Mouse (Mus musculus): Measurements from ENCODE around the gene Set. TPM values are rescaled to one million over a fixed set of nuclear protein-coding genes. Genes with fewer than 3 reads are reported as not detected.

Gene Set
- total RNA-seq, 4 experiments from 2014 or later = 179 to 198 (median 186) TPM

GRCm38 (mm10) chr2:30087310-30087709 is 30.1 kb downstream of the Set start:
- no peak for DNase-seq (ENCODE audit: low spot score in 2 of 2)

- DNase-seq (ENCODE audit: low spot score in 2 of 2) = no peak
Measured at GRCm38 (mm10) chr2:30091521-30091920, 34.3 kb downstream of the Set start.

- DNase-seq (ENCODE audit: low spot score in 2 of 2) = no peak
Measured at GRCm38 (mm10) chr2:30092280-30092918, 35.2 kb downstream of the Set start.

- peak; percentile 90 to 91 for DNase-seq (ENCODE audit: low spot score in 2 of 2)
Measured at GRCm38 (mm10) chr2:30093471-30094207, 36.5 kb downstream of the Set start, which contains the start of gene Zdhhc12. TSS of gene Zdhhc12 (minus strand) at chr2:30093648.

- DNase-seq (ENCODE audit: low spot score in 2 of 2) = no peak
Measured at GRCm38 (mm10) chr2:30094208-30094588, 37.0 kb downstream of the Set start.

- no peak for DNase-seq (ENCODE audit: low spot score in 2 of 2)
Measured at GRCm38 (mm10) chr2:30095882-30096527, 38.8 kb downstream of the Set start.

- no peak for DNase-seq (ENCODE audit: low spot score in 2 of 2)
Measured at GRCm38 (mm10) chr2:30100214-30100613, 43.0 kb downstream of the Set start.

- no peak for DNase-seq (ENCODE audit: low spot score in 2 of 2)
Measured at GRCm38 (mm10) chr2:30106364-30106763, 49.2 kb downstream of the Set start.

GRCm38 (mm10) chr2:30107646-30108045 is 50.5 kb downstream of the Set start:
- no peak for DNase-seq (ENCODE audit: low spot score in 2 of 2)

GRCm38 (mm10) chr2:30108260-30108659 is 51.1 kb downstream of the Set start:
- DNase-seq (ENCODE audit: low spot score in 2 of 2) = no peak

- no peak for DNase-seq (ENCODE audit: low spot score in 2 of 2)
Measured at GRCm38 (mm10) chr2:30111500-30111899, 54.3 kb downstream of the Set start.

GRCm38 (mm10) chr2:30112564-30112963 is 55.4 kb downstream of the Set start:
- no peak for DNase-seq (ENCODE audit: low spot score in 2 of 2)

GRCm38 (mm10) chr2:30119641-30120051 is 62.5 kb downstream of the Set start:
- peak; percentile 81 to 84 for DNase-seq (ENCODE audit: low spot score in 2 of 2)

- DNase-seq (ENCODE audit: low spot score in 2 of 2) = no peak
Measured at GRCm38 (mm10) chr2:30120269-30120668, 63.1 kb downstream of the Set start.

Other genes starting within 250 kb of the Set start
- gene Urm1, start 237.3 kb upstream of the Set start, total RNA-seq (2022) = 10 to 100 TPM; 54.4 to 63.1 (median 58.9) TPM
- 10 to 100 TPM; 12.7 to 15.2 (median 13.8) TPM for gene Cercam, start 188.2 kb upstream of the Set start, total RNA-seq (2022)
- 100 to 1,000 TPM; 104 to 124 (median 114) TPM for gene Odf2, start 168.2 kb upstream of the Set start, total RNA-seq (2022)
- gene Gle1, start 122.0 kb upstream of the Set start, total RNA-seq (2022) = 10 to 100 TPM; 42.5 to 49.2 (median 44.9) TPM
- 100 to 1,000 TPM; 744 to 871 (median 808) TPM for gene Sptan1, start 91.8 kb upstream of the Set start, total RNA-seq (2022)
- 10 to 100 TPM; 36.9 to 45.0 (median 39.9) TPM for gene Wdr34, start 8.5 kb upstream of the Set start, total RNA-seq (2022)
- 1 to 10 TPM; 2.1 to 6.1 (median 3.5) TPM for gene Pkn3, start 20.3 kb downstream of the Set start, total RNA-seq (2022)
- gene Zdhhc12, start 36.3 kb downstream of the Set start, total RNA-seq (2022) = 10 to 100 TPM in 2 of 4 experiments, 1 to 10 TPM in 2; 7.3 to 14.0 (median 10.4) TPM
- gene Zer1, start 67.2 kb downstream of the Set start, total RNA-seq (2022) = 100 to 1,000 TPM; 173 to 203 (median 195) TPM
- 10 to 100 TPM; 49.6 to 61.9 (median 58.5) TPM for gene Tbc1d13, start 76.4 kb downstream of the Set start, total RNA-seq (2022)
- gene Endog, start 114.1 kb downstream of the Set start, total RNA-seq (2022) = 10 to 100 TPM; 18.7 to 28.3 (median 21.4) TPM
- gene Spout1, start 121.1 kb downstream of the Set start, total RNA-seq (2022) = 10 to 100 TPM; 32.9 to 40.2 (median 35.2) TPM
- 10 to 100 TPM; 15.6 to 19.9 (median 16.9) TPM for gene Kyat1, start 148.5 kb downstream of the Set start, total RNA-seq (2022)
- 10 to 100 TPM; 54.5 to 70.6 (median 60.3) TPM for gene Lrrc8a, start 180.3 kb downstream of the Set start, total RNA-seq (2022)
- 10 to 100 TPM in 2 of 4 experiments, 1 to 10 TPM in 2; 6.7 to 11.6 (median 9.9) TPM for gene Gm28035, start 183.2 kb downstream of the Set start, total RNA-seq (2022)
- 10 to 100 TPM; 19.3 to 33.3 (median 24.4) TPM for gene Phyhd1, start 208.8 kb downstream of the Set start, total RNA-seq (2022)
- gene Gm28038, start 223.7 kb downstream of the Set start, total RNA-seq (2022) = not detected
- 10 to 100 TPM; 20.4 to 24.6 (median 23.6) TPM for gene Dolk, start 229.0 kb downstream of the Set start, total RNA-seq (2022)
- gene Nup188, start 229.0 kb downstream of the Set start, total RNA-seq (2022) = 10 to 100 TPM; 18.6 to 22.4 (median 20.6) TPM